Mouse (Mus musculus) lung, adult 2 months (tissue): Measurements from ENCODE around the gene Ccn6.

Experiments used
- CTCF ChIP-seq: fragments of 200-500 bp; IDR thresholded peaks from 2 replicates; pipeline ENCODE4 v1.5.1; 2011; ENCODE audit warnings: mild to moderate bottlenecking, low read length, control low read depth; ENCODE audit not compliant: insufficient read depth
- POLR2A ChIP-seq: fragments of 200-500 bp; IDR thresholded peaks from 2 replicates; pipeline ENCODE4 v1.6.1; 2011; ENCODE audit warnings: low read depth, mild to moderate bottlenecking, control low read depth, low read length, borderline replicate concordance; ENCODE audit errors: extremely low read depth

GRCm38 (mm10) chr10:39158306-39158705 lies 5.3 kb downstream of the Ccn6 start:
- TF ChIP-seq POLR2A (no peak), CTCF (no peak)
